Mouse (Mus musculus): Measurements from ENCODE around the gene Enpp7. TPM values are rescaled to one million over a fixed set of nuclear protein-coding genes. Genes with fewer than 3 reads are reported as not detected.

Gene Enpp7
- polyA plus RNA-seq, 1 experiment: 0.10 TPM

DNA sequence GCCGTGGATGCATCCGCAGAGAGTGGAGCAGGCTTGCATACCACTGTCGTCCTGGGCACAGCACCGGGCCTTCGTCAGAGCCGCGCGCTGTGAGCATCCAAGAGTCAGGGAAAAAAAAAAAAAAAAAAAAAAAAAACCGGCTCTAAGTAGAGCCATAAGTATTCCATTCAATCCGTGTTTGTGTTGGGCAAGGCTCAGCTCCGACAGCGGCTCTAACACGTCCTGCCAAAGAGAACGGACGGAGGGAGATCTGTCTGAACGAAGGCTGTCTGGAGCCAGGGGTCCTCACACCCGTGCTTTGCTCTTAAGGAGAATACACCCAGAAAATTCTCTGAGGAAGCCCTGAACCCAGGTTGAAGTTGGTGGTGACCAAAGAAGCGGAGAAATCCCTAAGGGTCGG lies 46.6 kb downstream of the Enpp7 start:
- no peak for DNase-seq (ENCODE audit: extremely low spot score in 1 of 2, low spot score in 1 of 2)

DNA sequence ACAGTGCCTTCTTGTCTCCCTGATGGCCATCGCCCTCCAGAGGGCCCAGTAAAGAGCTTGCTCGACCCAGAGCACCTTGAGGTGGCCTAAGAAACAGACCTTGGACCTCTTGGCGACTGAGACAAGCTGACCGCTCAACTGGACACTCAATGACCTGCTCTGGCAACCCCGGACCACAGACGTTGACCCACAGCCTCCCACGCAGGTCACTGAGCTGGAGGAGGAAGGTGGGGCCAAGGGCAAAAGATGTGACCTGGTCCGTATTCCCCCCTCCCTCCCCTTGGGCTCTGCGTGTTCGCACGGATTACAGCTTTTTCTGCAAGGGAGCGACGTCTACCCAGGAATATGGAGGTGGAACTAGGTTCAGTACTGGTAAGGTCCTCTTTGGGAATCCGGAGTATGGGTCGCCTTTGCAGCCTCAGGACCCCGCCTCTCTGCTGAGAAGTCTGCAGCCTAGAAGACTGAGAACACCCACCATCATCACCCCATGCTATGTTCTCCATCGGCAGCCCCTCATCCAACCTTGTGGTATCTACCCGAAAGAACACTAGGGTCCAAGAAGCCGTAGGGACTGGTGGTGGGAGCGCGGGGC lies 47.2 kb downstream of the Enpp7 start:
- DNase-seq (ENCODE audit: extremely low spot score in 1 of 2, low spot score in 1 of 2): no peak

DNA sequence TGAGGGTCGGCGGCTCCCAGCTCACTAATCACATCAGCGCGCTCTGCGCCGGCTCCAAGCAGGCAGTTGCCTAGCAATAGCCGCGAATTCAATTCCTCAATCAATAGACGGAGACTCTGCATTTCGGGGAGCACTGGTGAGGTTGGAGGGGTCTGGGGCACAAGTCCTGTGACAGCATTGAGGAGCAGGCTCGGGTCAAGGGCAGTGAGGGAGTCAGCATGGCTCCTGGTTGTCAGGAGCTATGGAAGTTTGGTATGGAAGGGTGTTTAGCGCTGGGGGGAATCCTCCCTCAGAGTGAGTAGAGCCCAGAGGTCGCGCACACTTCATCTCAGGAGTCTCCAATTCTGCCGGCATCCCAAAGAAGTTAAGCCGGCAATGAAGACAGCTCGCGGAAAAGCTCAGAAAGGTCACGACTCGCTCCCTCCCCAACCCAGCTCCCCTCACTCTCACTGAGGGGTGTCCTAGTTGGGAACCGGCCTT lies 47.7 kb downstream of the Enpp7 start:
- DNase-seq (ENCODE audit: extremely low spot score in 1 of 2, low spot score in 1 of 2): no peak

- no peak for DNase-seq (ENCODE audit: extremely low spot score in 1 of 2, low spot score in 1 of 2)
Observed at GRCm38 (mm10) chr11:119036447-119036846, 48.5 kb downstream of the Enpp7 start.

GRCm38 (mm10) chr11:119036934-119037779 lies 49.2 kb downstream of the Enpp7 start:
- no peak for DNase-seq (ENCODE audit: extremely low spot score in 1 of 2, low spot score in 1 of 2)

DNA sequence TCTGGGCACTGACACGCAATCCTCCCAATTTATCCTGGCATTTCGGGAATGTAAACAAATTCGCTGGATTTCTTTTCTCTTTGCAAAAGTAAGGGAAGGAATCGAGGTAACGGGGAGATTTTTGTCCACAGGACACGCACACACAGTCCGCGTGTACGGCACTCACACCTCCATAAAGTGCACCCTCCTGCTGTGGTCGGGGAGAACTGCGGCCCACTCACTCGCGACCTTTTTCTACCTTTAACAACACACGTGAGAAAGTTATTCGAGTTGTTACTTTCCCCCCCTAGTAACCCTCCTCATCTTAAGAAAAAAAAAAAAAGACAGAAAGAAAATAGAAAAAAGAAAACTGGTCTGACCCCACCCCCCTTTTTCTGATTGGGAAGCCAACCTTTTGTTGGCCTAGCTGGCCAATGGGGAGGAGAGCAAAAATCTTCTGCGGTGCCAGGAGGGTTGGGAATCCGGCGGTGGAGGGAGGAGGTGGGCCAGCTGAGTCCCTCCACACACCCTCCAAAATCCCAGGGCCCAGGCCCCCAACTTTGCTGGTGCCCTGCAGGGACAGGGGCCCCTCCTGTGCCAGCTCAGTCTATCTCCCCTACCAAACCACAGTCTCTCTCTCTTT lies 49.9 kb downstream of the Enpp7 start:
- DNase-seq (ENCODE audit: extremely low spot score in 1 of 2, low spot score in 1 of 2): no peak

DNA sequence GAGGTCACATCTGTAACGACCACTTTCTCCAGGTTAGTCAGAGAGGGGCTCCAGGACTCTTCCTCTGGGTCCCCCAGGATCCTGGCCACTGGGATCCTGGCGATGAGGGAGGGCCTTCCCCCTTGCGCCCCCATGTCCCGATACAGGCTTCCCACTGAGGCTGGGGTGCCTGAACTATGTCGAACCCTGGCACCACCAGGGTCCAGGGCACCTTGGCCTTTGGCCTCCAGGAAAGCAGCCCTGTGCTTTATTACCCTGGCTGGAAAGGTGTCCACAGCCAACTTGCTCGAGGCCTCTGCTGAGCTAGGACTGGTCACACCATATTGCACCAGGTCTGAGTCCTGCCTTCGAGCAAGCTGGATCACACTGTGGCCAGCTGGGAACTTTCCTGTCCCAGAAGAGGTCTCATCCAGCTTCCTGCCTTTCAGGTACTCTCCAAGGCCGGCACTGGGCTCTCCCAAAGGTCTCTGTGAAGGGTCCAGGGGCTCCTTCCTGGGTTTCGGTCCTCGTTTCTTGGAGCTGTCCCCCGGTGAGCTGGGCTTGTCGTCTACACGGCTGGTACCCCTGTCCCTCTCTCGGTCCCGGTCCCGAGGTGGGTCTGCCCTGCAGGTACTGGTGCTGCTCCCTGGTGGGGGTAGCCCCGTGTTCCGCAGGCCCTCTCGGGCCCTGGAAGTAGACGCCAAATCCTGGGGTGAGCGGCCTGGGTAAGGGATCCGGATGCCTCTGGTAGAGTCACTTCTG lies 50.9 kb downstream of the Enpp7 start:
- DNase-seq (ENCODE audit: extremely low spot score in 1 of 2, low spot score in 1 of 2): no peak

DNA sequence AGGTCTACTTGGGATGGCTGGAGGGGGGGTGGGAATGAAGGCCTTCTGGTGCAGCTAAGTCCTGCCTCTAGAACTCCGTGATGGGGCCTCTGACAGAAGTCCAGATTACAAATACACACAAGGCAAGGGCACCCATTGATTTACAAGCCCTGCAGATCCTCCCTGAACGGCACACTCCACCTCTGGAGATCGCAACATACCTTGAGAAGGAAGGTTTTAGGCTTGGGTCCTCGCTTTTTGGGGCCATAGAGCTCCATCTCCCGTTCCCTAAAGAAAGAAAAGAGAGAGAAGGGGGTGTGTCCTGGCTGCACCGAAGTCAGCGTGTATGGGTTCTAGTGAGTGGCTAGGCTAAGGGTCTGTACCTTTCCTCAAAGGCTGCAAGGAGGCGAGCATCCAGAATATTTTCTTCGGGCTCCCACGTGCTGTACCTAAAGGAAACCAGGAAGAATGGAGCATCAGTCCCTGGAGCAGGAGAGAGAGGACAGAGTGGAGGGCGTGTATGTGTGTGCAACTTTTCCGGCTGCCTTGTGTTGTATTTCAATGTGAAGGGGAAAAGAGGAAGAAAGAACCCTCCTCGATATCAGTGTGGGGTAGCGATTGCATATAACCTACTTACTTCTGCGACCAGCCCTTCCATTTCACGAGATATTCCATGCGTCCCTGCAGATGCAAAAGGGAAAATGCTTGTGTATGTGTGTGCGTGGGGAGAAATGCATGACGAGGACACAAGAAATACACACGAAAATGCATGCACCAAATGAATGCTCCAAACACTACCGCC lies 51.9 kb downstream of the Enpp7 start:
- no peak for DNase-seq (ENCODE audit: extremely low spot score in 1 of 2, low spot score in 1 of 2)

- DNase-seq (ENCODE audit: extremely low spot score in 1 of 2, low spot score in 1 of 2): peak; percentile 98 to 100
Observed at GRCm38 (mm10) chr11:119040600-119041324, 52.8 kb downstream of the Enpp7 start, which contains the start of gene Cbx8. Cbx8 (minus strand) TSS chr11:119040969.

GRCm38 (mm10) chr11:119041325-119041716 lies 53.3 kb downstream of the Enpp7 start:
- peak in 1 of 2 experiments; percentile 57 for DNase-seq (ENCODE audit: extremely low spot score in 1 of 2, low spot score in 1 of 2)

DNA sequence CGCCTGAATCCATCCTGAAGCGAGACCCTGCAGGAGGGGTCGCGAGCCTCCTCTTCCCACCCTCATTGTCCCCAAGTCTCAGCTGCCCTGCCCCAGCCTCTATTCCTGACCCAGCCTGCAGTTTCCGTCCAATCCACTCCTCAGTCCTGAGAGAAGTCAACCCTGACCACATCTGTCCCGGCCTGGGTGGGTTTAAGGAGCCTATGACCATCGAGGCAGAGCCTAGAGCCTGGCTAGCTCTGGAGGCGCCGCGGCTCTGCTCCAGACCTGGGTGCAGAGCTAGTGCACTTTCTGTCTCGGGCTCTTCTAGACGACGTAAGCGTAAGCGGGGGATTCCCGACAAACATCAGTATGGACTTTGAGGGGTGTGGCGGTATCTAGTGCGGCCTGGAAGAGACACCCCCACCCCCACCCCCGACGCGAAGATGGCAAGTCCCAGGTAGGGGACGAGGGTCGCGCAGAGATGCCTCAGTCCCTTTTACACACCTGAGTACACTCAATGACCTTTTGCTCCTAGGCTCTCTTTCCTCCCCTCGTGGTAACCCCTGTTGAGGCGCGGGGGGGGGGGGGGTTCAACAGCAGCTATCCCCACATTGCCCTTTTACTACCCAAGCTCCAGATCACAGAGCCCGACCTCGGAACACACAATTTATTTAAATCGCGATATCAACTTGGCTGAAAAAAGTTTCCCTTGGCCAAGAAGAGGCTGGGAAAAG lies 53.9 kb downstream of the Enpp7 start:
- DNase-seq (ENCODE audit: extremely low spot score in 1 of 2, low spot score in 1 of 2): no peak

Other genes with a start within 250 kb of the Enpp7 start
- gene Rbfox3, start 76.6 kb upstream of the Enpp7 start, polyA plus RNA-seq (2012; rRNA removed): 108 and 125 TPM in 2 replicates
- 2.8 and 3.3 TPM in 2 replicates for gene Cbx2, start 34.8 kb downstream of the Enpp7 start, polyA plus RNA-seq (2012; rRNA removed)
- 6.9 and 7.6 TPM in 2 replicates for gene Cbx8, start 52.8 kb downstream of the Enpp7 start, polyA plus RNA-seq (2012; rRNA removed)
- gene Cbx4, start 98.0 kb downstream of the Enpp7 start, polyA plus RNA-seq (2012; rRNA removed): 45.4 and 46.4 TPM in 2 replicates
- gene Tbc1d16, start 240.3 kb downstream of the Enpp7 start, polyA plus RNA-seq (2012; rRNA removed): 17.9 and 20.6 TPM in 2 replicates
- gene Ccdc40, start 240.4 kb downstream of the Enpp7 start, polyA plus RNA-seq (2012; rRNA removed): 1.7 and 1.9 TPM in 2 replicates

Measured in frontal cortex, adult 2 months (tissue).